Mouse (Mus musculus) limb, embryonic 12.5 days (tissue): Measurements from ENCODE around the gene Tubg1. TPM values are rescaled to one million over a fixed set of nuclear protein-coding genes. Genes with fewer than 3 reads are reported as not detected.
"Not testable (repeated sequence)": the region's sequence is repeated elsewhere in the genome, so short reads cannot be mapped to it uniquely, and the experiment has no call there.

Experiments
- ATAC-seq: fragments of 200-750 bp; cut with Nextera tagmentation; 2 replicates; pipeline ENCODE4 v1.8.0; 2017; ENCODE audit warnings: low read depth, moderate TSS enrichment; ENCODE audit not compliant: insufficient number of reproducible peaks, insufficient read depth, low FRiP score, low TSS enrichment
- H3K27ac ChIP-seq: fragments of 300-500 bp; sonication (generic); 2 replicates; pipeline ENCODE4 v1.5.1; 2016; ENCODE audit warnings: mild to moderate bottlenecking, moderate library complexity
- H3K27me3 ChIP-seq: fragments of 300-500 bp; sonication (generic); 2 replicates; pipeline ENCODE4 v1.6.1; 2016; ENCODE audit warnings: mild to moderate bottlenecking, moderate library complexity
- H3K36me3 ChIP-seq: fragments of 300-500 bp; sonication (generic); 2 replicates; pipeline ENCODE4 v1.6.1; 2016; ENCODE audit warnings: mild to moderate bottlenecking, moderate library complexity
- H3K4me1 ChIP-seq: fragments of 300-500 bp; sonication (generic); replicated peaks from 2 replicates; pipeline ENCODE4 v1.6.1; 2016
- H3K4me2 ChIP-seq: fragments of 300-500 bp; sonication (generic); 2 replicates; pipeline ENCODE4 v1.6.1; 2016; ENCODE audit warnings: mild to moderate bottlenecking, moderate library complexity
- H3K4me3 ChIP-seq: fragments of 300-500 bp; sonication (generic); replicated peaks from 2 replicates; pipeline ENCODE4 v1.5.1; 2016; ENCODE audit warnings: mild to moderate bottlenecking
- H3K9ac ChIP-seq: fragments of 300-500 bp; sonication (generic); replicated peaks from 2 replicates; pipeline ENCODE4 v1.6.1; 2016; ENCODE audit warnings: mild to moderate bottlenecking, moderate library complexity
- H3K9me3 ChIP-seq: fragments of 300-500 bp; sonication (generic); 2 replicates; pipeline ENCODE4 v1.6.1; 2016; ENCODE audit warnings: mild to moderate bottlenecking, moderate library complexity
- WGBS: fragments of 180-500 bp; shearing (Covaris S2); methylation state at CpG from one replicate; pipeline ENCODE4 v1.1.7; 2016; 5-methylcytosine and 5-hydroxymethylcytosine counted together
- polyA plus RNA-seq: library from polyadenylated mRNA; unstranded; fragments of >200 nt; fragmentation: Nextera tagmentation; extraction: Ambion mirVana; gene quantifications from 2 replicates; pipeline ENCODE4 v1.2.1, GENCODE M21; 2016

Gene Tubg1
- polyA plus RNA-seq, 1 experiment from 2014 or later = 90.7 TPM

- peak within 1 kb of the TSS; percentile 62; the same call in 1 of the 2 replicates for H3K27ac ChIP-seq
- peak within 1 kb of the TSS; percentile 44 for H3K4me3 ChIP-seq
- H3K9ac ChIP-seq = peak within 1 kb of the TSS; percentile 52
- H3K9me3 ChIP-seq = no peaks in the 10 kb centered on the region
- WGBS = 2% methylated on average over 36 of the region's 36 CpGs
- H3K27me3 ChIP-seq = peaks cover 14% of the 10 kb centered on the region; the same call in 1 of the 2 replicates
- peak within 1 kb of the TSS; percentile 73 for H3K4me2 ChIP-seq
- H3K4me1 ChIP-seq = peaks cover 14% of the 10 kb centered on the region
- H3K36me3 ChIP-seq = no peaks in the 10 kb centered on the region
- ATAC-seq = peak; percentile 78
Measured at GRCm38 (mm10) chr11:101155728-101156371, 36.1 kb downstream of the Tubg1 start, which contains the start of gene Tubg2. Tubg2 (plus strand) TSS chr11:101155907.

- H3K4me3 ChIP-seq, H3K4me2 ChIP-seq, H3K9me3 ChIP-seq, H3K9ac ChIP-seq, H3K27ac ChIP-seq, ATAC-seq: not testable (repeated sequence)
- 71% methylated on average over 10 of the region's 10 CpGs for WGBS
- Histone ChIP-seq H3K36me3 (peaks cover 14% of the 10 kb centered on the region; the same call in 1 of the 2 replicates), H3K27me3 (peaks cover 54% of the 10 kb centered on the region), H3K4me1 (peaks cover 31% of the 10 kb centered on the region)
Measured at GRCm38 (mm10) chr11:101160151-101160550, 40.4 kb downstream of the Tubg1 start.

GRCm38 (mm10) chr11:101160981-101161505 is 41.3 kb downstream of the Tubg1 start:
- H3K27me3 ChIP-seq = peaks cover 61% of the 10 kb centered on the region

GRCm38 (mm10) chr11:101161551-101161950 is 41.8 kb downstream of the Tubg1 start:
- WGBS = 86% methylated on average over 15 of the region's 15 CpGs
- no peak overlapping the region for H3K4me2 ChIP-seq
- H3K9me3 ChIP-seq = no peaks in the 10 kb centered on the region
- peaks cover 61% of the 10 kb centered on the region for H3K27me3 ChIP-seq
- no peak overlapping the region for H3K9ac ChIP-seq
- H3K27ac ChIP-seq = no peak overlapping the region
- peaks cover 14% of the 10 kb centered on the region; the same call in 1 of the 2 replicates for H3K36me3 ChIP-seq
- no peak for ATAC-seq
- peaks cover 18% of the 10 kb centered on the region for H3K4me1 ChIP-seq
- no peak overlapping the region for H3K4me3 ChIP-seq

More at GRCm38 (mm10) chr11:101160981-101161505, 41.3 kb downstream of the Tubg1 start:
- H3K4me2 ChIP-seq, H3K9me3 ChIP-seq, ATAC-seq, H3K27ac ChIP-seq, H3K9ac ChIP-seq, H3K4me3 ChIP-seq: not testable (repeated sequence)
- H3K4me1 ChIP-seq = peaks cover 23% of the 10 kb centered on the region
- 75% methylated on average over 8 of the region's 8 CpGs for WGBS
- H3K36me3 ChIP-seq = peaks cover 14% of the 10 kb centered on the region; the same call in 1 of the 2 replicates

GRCm38 (mm10) chr11:101162301-101162700 is 42.6 kb downstream of the Tubg1 start:
- no peak overlapping the region for H3K4me2 ChIP-seq
- ATAC-seq = no peak
- no peak overlapping the region for H3K4me3 ChIP-seq
- H3K36me3 ChIP-seq = peaks cover 15% of the 10 kb centered on the region; the same call in 1 of the 2 replicates
- peaks cover 66% of the 10 kb centered on the region for H3K27me3 ChIP-seq
- H3K27ac ChIP-seq = no peak overlapping the region
- H3K4me1 ChIP-seq = peaks cover 18% of the 10 kb centered on the region
- H3K9ac ChIP-seq = no peak overlapping the region
- 51% methylated on average over 5 of the region's 5 CpGs for WGBS
- no peaks in the 10 kb centered on the region for H3K9me3 ChIP-seq

- Histone ChIP-seq H3K4me1 (peaks cover 18% of the 10 kb centered on the region), H3K36me3 (peaks cover 20% of the 10 kb centered on the region; the same call in 1 of the 2 replicates), H3K4me3 (no peak overlapping the region), H3K9ac (no peak overlapping the region), H3K27ac (no peak overlapping the region), H3K9me3 (no peaks in the 10 kb centered on the region), H3K4me2 (no peak overlapping the region), H3K27me3 (peaks cover 70% of the 10 kb centered on the region)
- ATAC-seq = no peak
- WGBS = 51% methylated on average over 5 of the region's 5 CpGs
Measured at GRCm38 (mm10) chr11:101162772-101163171, 43.0 kb downstream of the Tubg1 start.

- no peak overlapping the region for H3K27ac ChIP-seq
Measured at GRCm38 (mm10) chr11:101163476-101164350, 44.0 kb downstream of the Tubg1 start.

GRCm38 (mm10) chr11:101164351-101164665 is 44.6 kb downstream of the Tubg1 start:
- H3K4me2 ChIP-seq = peak overlapping the region; percentile 83
- H3K9me3 ChIP-seq = no peaks in the 10 kb centered on the region
- H3K4me3 ChIP-seq = peak overlapping the region; percentile 47
- H3K9ac ChIP-seq = peak overlapping the region; percentile 63
- no peak for ATAC-seq
- peaks cover 86% of the 10 kb centered on the region for H3K27me3 ChIP-seq
- H3K36me3 ChIP-seq = peaks cover 20% of the 10 kb centered on the region; the same call in 1 of the 2 replicates
- H3K27ac ChIP-seq = no peak overlapping the region
- H3K4me1 ChIP-seq = peaks cover 24% of the 10 kb centered on the region
- 2% methylated on average over 21 of the region's 21 CpGs for WGBS

More at GRCm38 (mm10) chr11:101163476-101164350, 44.0 kb downstream of the Tubg1 start:
- whole genome bisulfite sequencing = 4% methylated on average over 49 of the region's 49 CpGs
- Histone ChIP-seq H3K4me2 (peak overlapping the region; percentile 83), H3K4me1 (peaks cover 18% of the 10 kb centered on the region), H3K27me3 (peaks cover 80% of the 10 kb centered on the region), H3K36me3 (peaks cover 20% of the 10 kb centered on the region; the same call in 1 of the 2 replicates), H3K9me3 (no peaks in the 10 kb centered on the region), H3K9ac (peak overlapping the region; percentile 63), H3K4me3 (peak overlapping the region; percentile 47)
- no peak for ATAC-seq

- peaks cover 30% of the 10 kb centered on the region for H3K4me1 ChIP-seq
- WGBS = 7% methylated on average over 35 of the region's 35 CpGs
- peak overlapping the region; percentile 63; the same call in 1 of the 2 replicates for H3K9ac ChIP-seq
- H3K4me2 ChIP-seq = peak overlapping the region; percentile 83
- peaks cover 20% of the 10 kb centered on the region; the same call in 1 of the 2 replicates for H3K36me3 ChIP-seq
- no peak overlapping the region for H3K27ac ChIP-seq
- no peaks in the 10 kb centered on the region for H3K9me3 ChIP-seq
- H3K4me3 ChIP-seq = peak overlapping the region; percentile 47
- peaks cover 92% of the 10 kb centered on the region for H3K27me3 ChIP-seq
- no peak for ATAC-seq
Measured at GRCm38 (mm10) chr11:101164677-101165580, 45.2 kb downstream of the Tubg1 start.

GRCm38 (mm10) chr11:101166357-101166756 is 46.6 kb downstream of the Tubg1 start:
- H3K4me3 ChIP-seq = no peak overlapping the region
- no peaks in the 10 kb centered on the region for H3K9me3 ChIP-seq
- H3K36me3 ChIP-seq = peaks cover 18% of the 10 kb centered on the region; the same call in 1 of the 2 replicates
- peaks cover 39% of the 10 kb centered on the region for H3K4me1 ChIP-seq
- 42% methylated on average over 14 of the region's 14 CpGs for WGBS
- H3K9ac ChIP-seq = no peak overlapping the region
- peaks cover 96% of the 10 kb centered on the region for H3K27me3 ChIP-seq
- no peak overlapping the region for H3K27ac ChIP-seq
- no peak for ATAC-seq
- no peak overlapping the region for H3K4me2 ChIP-seq
